Mouse (Mus musculus) heart, postnatal 0 days (tissue): ENCODE results near the gene Nrl. TPM values are rescaled to one million over a fixed set of nuclear protein-coding genes. Genes with fewer than 3 reads are reported as not detected.

ENCODE experiments used
- ATAC-seq: fragments of 200-750 bp; cut with Nextera tagmentation; 2 replicates; pipeline ENCODE4 v1.8.0; 2017; ENCODE audit warnings: low read depth, moderate number of reproducible peaks, moderate library complexity; ENCODE audit not compliant: insufficient read depth
- DNase-seq: peaks from one replicate; pipeline ENCODE4 v3.0.0-alpha.2; 2016; ENCODE audit warnings: low spot score
- H3K27ac ChIP-seq: fragments of 300-500 bp; sonication (generic); 2 replicates; pipeline ENCODE4 v1.5.1; 2014; ENCODE audit warnings: low read depth, mild to moderate bottlenecking
- H3K27me3 ChIP-seq: fragments of 300-500 bp; sonication (generic); 2 replicates; pipeline ENCODE4 v1.6.1; 2014; ENCODE audit warnings: low read length, mixed read lengths; ENCODE audit not compliant: control insufficient read depth, insufficient read depth
- H3K36me3 ChIP-seq: fragments of 300-500 bp; sonication (generic); replicated peaks from 2 replicates; pipeline ENCODE4 v1.6.1; 2014; ENCODE audit warnings: low read length, mixed read lengths; ENCODE audit not compliant: control insufficient read depth, insufficient read depth
- H3K4me1 ChIP-seq: fragments of 300-500 bp; sonication (generic); 2 replicates; pipeline ENCODE4 v1.6.1; 2014; ENCODE audit warnings: antibody characterized with exemption; ENCODE audit not compliant: control insufficient read depth, insufficient read depth
- H3K4me2 ChIP-seq: fragments of 300-500 bp; sonication (generic); 2 replicates; pipeline ENCODE4 v1.6.1; 2014; ENCODE audit warnings: low read depth, mild to moderate bottlenecking, low read length, moderate library complexity
- H3K4me3 ChIP-seq: fragments of 300-500 bp; sonication (generic); 2 replicates; pipeline ENCODE4 v1.5.1; 2014; ENCODE audit warnings: low read depth, low read length
- H3K9ac ChIP-seq: fragments of 300-500 bp; sonication (generic); replicated peaks from 2 replicates; pipeline ENCODE4 v1.6.1; 2014; ENCODE audit warnings: low read depth, low read length, mixed read lengths
- H3K9me3 ChIP-seq: fragments of 300-500 bp; sonication (generic); replicated peaks from 2 replicates; pipeline ENCODE4 v1.6.1; 2016; ENCODE audit warnings: low read length; ENCODE audit not compliant: control insufficient read depth
- CTCF ChIP-seq: IDR thresholded peaks from 2 replicates; pipeline ENCODE4 v1.5.1; 2016; ENCODE audit warnings: antibody characterized with exemption, control low read depth, low read depth
- EP300 ChIP-seq: IDR thresholded peaks from 2 replicates; pipeline ENCODE4 v1.6.1; 2016; ENCODE audit warnings: antibody characterized with exemption, low read depth
- WGBS: fragments of 180-500 bp; shearing (Covaris S2); extraction: QIAGEN DNeasy Blood & Tissue Kit; methylation state at CpG from one replicate; pipeline ENCODE4 v1.1.7; 2014; 5-methylcytosine and 5-hydroxymethylcytosine counted together
- polyA plus RNA-seq: library from polyadenylated mRNA; unstranded; fragments of >200 nt; fragmentation: Nextera tagmentation; extraction: Ambion mirVana; gene quantifications from 2 replicates; pipeline ENCODE4 v1.2.1, GENCODE M21; 2015
- total RNA-seq: library from RNA; depleted of rRNA; stranded (reverse); fragments of >200 nt; gene quantifications from 2 replicates; pipeline ENCODE4 v1.2.3, GENCODE M21; 2014; ENCODE audit warnings: low replicate concordance

Nrl gene
- total and polyA plus RNA-seq, 2 experiments from 2014 or later = not detected

- peaks cover 60% of the 10 kb centered on the region for H3K36me3 ChIP-seq
- DNase-seq = no peak
Observed at GRCm38 (mm10) chr14:55544334-55544733, 19.6 kb upstream of the Nrl start.

GRCm38 (mm10) chr14:55542268-55542667 lies 17.5 kb upstream of the Nrl start:
- peaks cover 40% of the 10 kb centered on the region for H3K36me3 ChIP-seq
- peaks cover 13% of the 10 kb centered on the region for H3K4me1 ChIP-seq
- H3K4me2 ChIP-seq = no peak overlapping the region
- no peaks in the 10 kb centered on the region for H3K9me3 ChIP-seq
- no peak overlapping the region for H3K27ac ChIP-seq
- WGBS = 93% methylated on average over 12 of the region's 12 CpGs
- H3K9ac ChIP-seq = no peak overlapping the region
- H3K4me3 ChIP-seq = no peak overlapping the region
- no peaks in the 10 kb centered on the region for H3K27me3 ChIP-seq
- DNase-seq = no peak
- no peak for TF ChIP-seq EP300
- no peak for TF ChIP-seq CTCF
- no peak for ATAC-seq

More at GRCm38 (mm10) chr14:55544334-55544733, 19.6 kb upstream of the Nrl start:
- WGBS = 65% methylated on average over 9 of the region's 9 CpGs
- peaks cover 13% of the 10 kb centered on the region for H3K4me1 ChIP-seq
- H3K4me2 ChIP-seq = no peak overlapping the region
- H3K9me3 ChIP-seq = no peaks in the 10 kb centered on the region
- TF ChIP-seq CTCF = no peak
- TF ChIP-seq EP300 = no peak
- H3K4me3 ChIP-seq = no peak overlapping the region
- ATAC-seq = no peak
- H3K9ac ChIP-seq = no peak overlapping the region
- no peaks in the 10 kb centered on the region for H3K27me3 ChIP-seq
- H3K27ac ChIP-seq = no peak overlapping the region

- DNase-seq = peak; percentile 67
- Histone ChIP-seq H3K36me3 (peaks cover 26% of the 10 kb centered on the region), H3K27me3 (no peaks in the 10 kb centered on the region), H3K4me2 (peak overlapping the region; percentile 83), H3K27ac (peak overlapping the region; percentile 87), H3K4me3 (peak overlapping the region; percentile 73), H3K4me1 (peaks cover 13% of the 10 kb centered on the region), H3K9me3 (no peaks in the 10 kb centered on the region), H3K9ac (peak overlapping the region; percentile 77)
- TF ChIP-seq CTCF = no peak
- 0 out of 2 replicates have a peak, but pooled peaks have one; percentile 29 for TF ChIP-seq EP300
- 6% methylated on average over 10 of the region's 10 CpGs for whole genome bisulfite sequencing
- peak; percentile 45 for ATAC-seq
Observed at GRCm38 (mm10) chr14:55540787-55541321, 16.1 kb upstream of the Nrl start.

- peak; percentile 94 for DNase-seq
- Histone ChIP-seq H3K4me2 (peak within 1 kb of the TSS; percentile 83), H3K4me1 (peaks cover 13% of the 10 kb centered on the region), H3K4me3 (peak within 1 kb of the TSS; percentile 73), H3K36me3 (peaks cover 20% of the 10 kb centered on the region), H3K9ac (peak within 1 kb of the TSS; percentile 77), H3K27ac (peak within 1 kb of the TSS; percentile 87), H3K27me3 (no peaks in the 10 kb centered on the region), H3K9me3 (no peaks in the 10 kb centered on the region)
- WGBS = under 1% methylated on average over 32 of the region's 32 CpGs
- peak; percentile 90 for ATAC-seq
- TF ChIP-seq CTCF (no peak), EP300 (no peak)
Observed at GRCm38 (mm10) chr14:55540067-55540786, 15.4 kb upstream of the Nrl start, which contains the start of gene Pck2. Gene Pck2, plus strand, starts transcription at chr14:55540266.

- no peaks in the 10 kb centered on the region for H3K36me3 ChIP-seq
- H3K27me3 ChIP-seq = no peaks in the 10 kb centered on the region
- no peak for ATAC-seq
- H3K4me2 ChIP-seq = no peak overlapping the region
- WGBS = 41% methylated on average over 6 of the region's 6 CpGs
- H3K4me3 ChIP-seq = no peak overlapping the region
- no peak for DNase-seq
- no peak overlapping the region for H3K27ac ChIP-seq
- TF ChIP-seq EP300 = no peak
- peak; percentile 83 for TF ChIP-seq CTCF
- no peak overlapping the region for H3K9ac ChIP-seq
- no peaks in the 10 kb centered on the region for H3K9me3 ChIP-seq
- peaks cover 8% of the 10 kb centered on the region for H3K4me1 ChIP-seq
Observed at GRCm38 (mm10) chr14:55536116-55536745, 11.4 kb upstream of the Nrl start.
